Mouse (Mus musculus): ENCODE data around the gene Edn2. TPM values are rescaled to one million over a fixed set of nuclear protein-coding genes. Genes with fewer than 3 reads are reported as not detected.

Edn2 gene
- polyA plus RNA-seq, 1 experiment from 2014 or later: 1.0 TPM

GRCm38 (mm10) chr4:120170387-120170936 is 9.5 kb downstream of the Edn2 start:
- Histone ChIP-seq H3K27me3 (ENCODE audit: control insufficient read depth, insufficient read depth, low read length) (0 out of 2 replicates have a peak, but pooled peaks cover 3% of the 10 kb centered on the region), H3K9me3 (ENCODE audit: control insufficient read depth, low read length) (no peaks in the 10 kb centered on the region), H3K27ac (replicated peaks in 1 of 2; ENCODE audit: control insufficient read depth in 1 of 2, insufficient read depth in 1 of 2, low read depth in 2 of 2, low read length in 2 of 2) (no peak overlapping the region), H3K4me1 (ENCODE audit: control insufficient read depth in 2 of 2, insufficient read depth in 2 of 2, low read length in 2 of 2) (peaks cover 19 to 31% of the 10 kb centered on the region in 2 experiments), H3K36me3 (ENCODE audit: control insufficient read depth, insufficient read depth, low read length) (no peaks in the 10 kb centered on the region), H3K4me2 (ENCODE audit: low read length) (no peak overlapping the region), H3K4me3 (ENCODE audit: control insufficient read depth in 1 of 2, insufficient read depth in 1 of 2, low read depth in 1 of 2, low read length in 2 of 2) (no peak overlapping the region), H3K9ac (ENCODE audit: low read length) (no peak overlapping the region)
- ATAC-seq (ENCODE audit: insufficient number of reproducible peaks, insufficient read depth, low FRiP score, low read depth): no peak
- 60% methylated on average over 9 of the region's 9 CpGs for WGBS

- Histone ChIP-seq H3K4me2 (ENCODE audit: low read length) (no peak overlapping the region), H3K27ac (replicated peaks in 1 of 2; ENCODE audit: control insufficient read depth in 1 of 2, insufficient read depth in 1 of 2, low read depth in 2 of 2, low read length in 2 of 2) (peak overlapping the region in 1 of 2 experiments; percentile 19; a peak in 1 of 4 replicates), H3K36me3 (ENCODE audit: control insufficient read depth, insufficient read depth, low read length) (no peaks in the 10 kb centered on the region), H3K27me3 (ENCODE audit: control insufficient read depth, insufficient read depth, low read length) (no peaks in the 10 kb centered on the region), H3K4me3 (ENCODE audit: control insufficient read depth in 1 of 2, insufficient read depth in 1 of 2, low read depth in 1 of 2, low read length in 2 of 2) (no peak overlapping the region), H3K9me3 (ENCODE audit: control insufficient read depth, low read length) (no peaks in the 10 kb centered on the region), H3K9ac (ENCODE audit: low read length) (peak overlapping the region; percentile 34; the same call in 1 of the 2 replicates), H3K4me1 (ENCODE audit: control insufficient read depth in 2 of 2, insufficient read depth in 2 of 2, low read length in 2 of 2) (peaks cover 19 to 31% of the 10 kb centered on the region in 2 experiments)
- 0 out of 2 replicates have a peak, but pooled peaks have one; percentile 32 for ATAC-seq (ENCODE audit: insufficient number of reproducible peaks, insufficient read depth, low FRiP score, low read depth)
- 10% methylated on average over 7 of the region's 7 CpGs for WGBS
These were observed 11.2 kb downstream of the Edn2 start for GRCm38 (mm10) chr4:120172050-120172684.

- Histone ChIP-seq H3K9ac (ENCODE audit: low read length) (no peak overlapping the region), H3K36me3 (ENCODE audit: control insufficient read depth, insufficient read depth, low read length) (no peaks in the 10 kb centered on the region), H3K4me2 (ENCODE audit: low read length) (no peak overlapping the region), H3K27me3 (ENCODE audit: control insufficient read depth, insufficient read depth, low read length) (0 out of 2 replicates have a peak, but pooled peaks cover 3% of the 10 kb centered on the region), H3K9me3 (ENCODE audit: control insufficient read depth, low read length) (no peaks in the 10 kb centered on the region), H3K27ac (replicated peaks in 1 of 2; ENCODE audit: control insufficient read depth in 1 of 2, insufficient read depth in 1 of 2, low read depth in 2 of 2, low read length in 2 of 2) (no peak overlapping the region), H3K4me3 (ENCODE audit: control insufficient read depth in 1 of 2, insufficient read depth in 1 of 2, low read depth in 1 of 2, low read length in 2 of 2) (no peak overlapping the region), H3K4me1 (ENCODE audit: control insufficient read depth in 2 of 2, insufficient read depth in 2 of 2, low read length in 2 of 2) (no peaks in the 10 kb centered on the region)
- no peak for ATAC-seq (ENCODE audit: insufficient number of reproducible peaks, insufficient read depth, low FRiP score, low read depth)
- 80% methylated on average over 4 of the region's 4 CpGs for WGBS
These were observed 18.1 kb downstream of the Edn2 start for GRCm38 (mm10) chr4:120179123-120179522.

- no peaks in the 10 kb centered on the region for H3K36me3 ChIP-seq (ENCODE audit: control insufficient read depth, insufficient read depth, low read length)
- H3K27me3 ChIP-seq (ENCODE audit: control insufficient read depth, insufficient read depth, low read length): peaks cover 7% of the 10 kb centered on the region
- H3K4me2 ChIP-seq (ENCODE audit: low read length): no peak overlapping the region
- H3K9ac ChIP-seq (ENCODE audit: low read length): no peak overlapping the region
- ATAC-seq (ENCODE audit: insufficient number of reproducible peaks, insufficient read depth, low FRiP score, low read depth): no peak
- H3K9me3 ChIP-seq (ENCODE audit: control insufficient read depth, low read length): no peaks in the 10 kb centered on the region
- no peak overlapping the region for H3K27ac ChIP-seq (replicated peaks in 1 of 2; ENCODE audit: control insufficient read depth in 1 of 2, insufficient read depth in 1 of 2, low read depth in 2 of 2, low read length in 2 of 2)
- H3K4me1 ChIP-seq (ENCODE audit: control insufficient read depth in 2 of 2, insufficient read depth in 2 of 2, low read length in 2 of 2): no peaks in the 10 kb centered on the region
- H3K4me3 ChIP-seq (ENCODE audit: control insufficient read depth in 1 of 2, insufficient read depth in 1 of 2, low read depth in 1 of 2, low read length in 2 of 2): no peak overlapping the region
These were observed 19.5 kb downstream of the Edn2 start for GRCm38 (mm10) chr4:120180535-120180934.

GRCm38 (mm10) chr4:120184374-120184991 is 23.5 kb downstream of the Edn2 start:
- no peak for ATAC-seq (ENCODE audit: insufficient number of reproducible peaks, insufficient read depth, low FRiP score, low read depth)
- H3K9me3 ChIP-seq (ENCODE audit: control insufficient read depth, low read length): no peaks in the 10 kb centered on the region
- H3K36me3 ChIP-seq (ENCODE audit: control insufficient read depth, insufficient read depth, low read length): no peaks in the 10 kb centered on the region
- H3K27me3 ChIP-seq (ENCODE audit: control insufficient read depth, insufficient read depth, low read length): peaks cover 10% of the 10 kb centered on the region
- H3K4me3 ChIP-seq (ENCODE audit: control insufficient read depth in 1 of 2, insufficient read depth in 1 of 2, low read depth in 1 of 2, low read length in 2 of 2): no peak overlapping the region
- H3K4me1 ChIP-seq (ENCODE audit: control insufficient read depth in 2 of 2, insufficient read depth in 2 of 2, low read length in 2 of 2): peaks cover 5 to 9% of the 10 kb centered on the region in 2 experiments; a peak in 1 of 4 replicates
- no peak overlapping the region for H3K27ac ChIP-seq (replicated peaks in 1 of 2; ENCODE audit: control insufficient read depth in 1 of 2, insufficient read depth in 1 of 2, low read depth in 2 of 2, low read length in 2 of 2)
- no peak overlapping the region for H3K4me2 ChIP-seq (ENCODE audit: low read length)
- WGBS: 21% methylated on average over 5 of the region's 5 CpGs
- no peak overlapping the region for H3K9ac ChIP-seq (ENCODE audit: low read length)

GRCm38 (mm10) chr4:120186441-120186840 is 25.4 kb downstream of the Edn2 start:
- Histone ChIP-seq H3K9me3 (ENCODE audit: control insufficient read depth, low read length) (no peaks in the 10 kb centered on the region), H3K4me3 (ENCODE audit: control insufficient read depth in 1 of 2, insufficient read depth in 1 of 2, low read depth in 1 of 2, low read length in 2 of 2) (no peak overlapping the region), H3K4me2 (ENCODE audit: low read length) (no peak overlapping the region), H3K4me1 (ENCODE audit: control insufficient read depth in 2 of 2, insufficient read depth in 2 of 2, low read length in 2 of 2) (peaks cover 5 to 9% of the 10 kb centered on the region in 2 experiments; a peak in 1 of 4 replicates), H3K27ac (replicated peaks in 1 of 2; ENCODE audit: control insufficient read depth in 1 of 2, insufficient read depth in 1 of 2, low read depth in 2 of 2, low read length in 2 of 2) (no peak overlapping the region), H3K36me3 (ENCODE audit: control insufficient read depth, insufficient read depth, low read length) (no peaks in the 10 kb centered on the region), H3K9ac (ENCODE audit: low read length) (no peak overlapping the region), H3K27me3 (ENCODE audit: control insufficient read depth, insufficient read depth, low read length) (peaks cover 10% of the 10 kb centered on the region)
- 82% methylated on average over 1 of the region's 1 CpGs for WGBS
- no peak for ATAC-seq (ENCODE audit: insufficient number of reproducible peaks, insufficient read depth, low FRiP score, low read depth)

- Histone ChIP-seq H3K9me3 (ENCODE audit: control insufficient read depth, low read length) (no peaks in the 10 kb centered on the region), H3K4me2 (ENCODE audit: low read length) (no peak overlapping the region), H3K9ac (ENCODE audit: low read length) (no peak overlapping the region), H3K27me3 (ENCODE audit: control insufficient read depth, insufficient read depth, low read length) (peaks cover 10% of the 10 kb centered on the region), H3K27ac (replicated peaks in 1 of 2; ENCODE audit: control insufficient read depth in 1 of 2, insufficient read depth in 1 of 2, low read depth in 2 of 2, low read length in 2 of 2) (no peak overlapping the region), H3K36me3 (ENCODE audit: control insufficient read depth, insufficient read depth, low read length) (no peaks in the 10 kb centered on the region), H3K4me1 (ENCODE audit: control insufficient read depth in 2 of 2, insufficient read depth in 2 of 2, low read length in 2 of 2) (peaks cover 5 to 9% of the 10 kb centered on the region in 2 experiments; a peak in 1 of 4 replicates), H3K4me3 (ENCODE audit: control insufficient read depth in 1 of 2, insufficient read depth in 1 of 2, low read depth in 1 of 2, low read length in 2 of 2) (no peak overlapping the region)
- ATAC-seq (ENCODE audit: insufficient number of reproducible peaks, insufficient read depth, low FRiP score, low read depth): no peak
- WGBS: 3% methylated on average over 4 of the region's 4 CpGs
These were observed 25.9 kb downstream of the Edn2 start for GRCm38 (mm10) chr4:120186934-120187333.
